Mouse (Mus musculus): ENCODE measurements around the gene E2f6. TPM values are rescaled to one million over a fixed set of nuclear protein-coding genes. Genes with fewer than 3 reads are reported as not detected.

E2f6 gene
- polyA plus RNA-seq, 1 experiment from 2014 or later, result 73.9 TPM

GRCm38 (mm10) chr12:16860533-16860932, 49.8 kb downstream of the E2f6 start:
- no peak overlapping the region for H3K9ac ChIP-seq (ENCODE audit: low read length)
- no peaks in the 10 kb centered on the region for H3K27me3 ChIP-seq (ENCODE audit: control insufficient read depth, insufficient read depth, low read length)
- no peaks in the 10 kb centered on the region for H3K36me3 ChIP-seq (ENCODE audit: control insufficient read depth, insufficient read depth, low read length)
- WGBS, result 85% methylated on average over 1 of the region's 1 CpGs
- no peak overlapping the region for H3K4me2 ChIP-seq (ENCODE audit: low read depth)
- no peaks in the 10 kb centered on the region for H3K9me3 ChIP-seq (ENCODE audit: control insufficient read depth, low read length)
- no peak overlapping the region for H3K4me3 ChIP-seq (ENCODE audit: low read depth, low read length)
- no peaks in the 10 kb centered on the region for H3K4me1 ChIP-seq (ENCODE audit: control insufficient read depth, insufficient read depth, low read length)
- no peak for ATAC-seq (ENCODE audit: insufficient read depth, low FRiP score, low TSS enrichment)
- DNase-seq (ENCODE audit: low spot score), result no peak
- no peak overlapping the region for H3K27ac ChIP-seq (ENCODE audit: low read depth, low read length)

GRCm38 (mm10) chr12:16860961-16861360, 50.2 kb downstream of the E2f6 start:
- Histone ChIP-seq H3K27me3 (ENCODE audit: control insufficient read depth, insufficient read depth, low read length) (no peaks in the 10 kb centered on the region), H3K36me3 (ENCODE audit: control insufficient read depth, insufficient read depth, low read length) (no peaks in the 10 kb centered on the region), H3K4me3 (ENCODE audit: low read depth, low read length) (no peak overlapping the region), H3K4me1 (ENCODE audit: control insufficient read depth, insufficient read depth, low read length) (no peaks in the 10 kb centered on the region), H3K9ac (ENCODE audit: low read length) (no peak overlapping the region), H3K9me3 (ENCODE audit: control insufficient read depth, low read length) (no peaks in the 10 kb centered on the region), H3K27ac (ENCODE audit: low read depth, low read length) (no peak overlapping the region), H3K4me2 (ENCODE audit: low read depth) (no peak overlapping the region)
- 87% methylated on average over 3 of the region's 3 CpGs for WGBS
- no peak for DNase-seq (ENCODE audit: low spot score)
- ATAC-seq (ENCODE audit: insufficient read depth, low FRiP score, low TSS enrichment), result no peak

- DNase-seq (ENCODE audit: low spot score) (no peak), ATAC-seq (ENCODE audit: insufficient read depth, low FRiP score, low TSS enrichment) (no peak)
- Histone ChIP-seq H3K4me2 (ENCODE audit: low read depth) (no peak overlapping the region), H3K9me3 (ENCODE audit: control insufficient read depth, low read length) (no peaks in the 10 kb centered on the region), H3K4me3 (ENCODE audit: low read depth, low read length) (no peak overlapping the region), H3K9ac (ENCODE audit: low read length) (no peak overlapping the region), H3K4me1 (ENCODE audit: control insufficient read depth, insufficient read depth, low read length) (no peaks in the 10 kb centered on the region), H3K27ac (ENCODE audit: low read depth, low read length) (no peak overlapping the region), H3K36me3 (ENCODE audit: control insufficient read depth, insufficient read depth, low read length) (no peaks in the 10 kb centered on the region), H3K27me3 (ENCODE audit: control insufficient read depth, insufficient read depth, low read length) (no peaks in the 10 kb centered on the region)
- 92% methylated on average over 4 of the region's 4 CpGs for WGBS
Observed at GRCm38 (mm10) chr12:16864477-16864876, 53.7 kb downstream of the E2f6 start.

GRCm38 (mm10) chr12:16865871-16866270, 55.1 kb downstream of the E2f6 start:
- Histone ChIP-seq H3K27me3 (ENCODE audit: control insufficient read depth, insufficient read depth, low read length) (no peaks in the 10 kb centered on the region), H3K9ac (ENCODE audit: low read length) (no peak overlapping the region), H3K4me3 (ENCODE audit: low read depth, low read length) (no peak overlapping the region), H3K4me1 (ENCODE audit: control insufficient read depth, insufficient read depth, low read length) (peaks cover 6% of the 10 kb centered on the region; the same call in 1 of the 2 replicates), H3K9me3 (ENCODE audit: control insufficient read depth, low read length) (no peaks in the 10 kb centered on the region), H3K27ac (ENCODE audit: low read depth, low read length) (no peak overlapping the region), H3K36me3 (ENCODE audit: control insufficient read depth, insufficient read depth, low read length) (no peaks in the 10 kb centered on the region), H3K4me2 (ENCODE audit: low read depth) (no peak overlapping the region)
- 61% methylated on average over 3 of the region's 3 CpGs for WGBS
- DNase-seq (ENCODE audit: low spot score), result no peak
- ATAC-seq (ENCODE audit: insufficient read depth, low FRiP score, low TSS enrichment), result no peak

GRCm38 (mm10) chr12:16866460-16866859, 55.7 kb downstream of the E2f6 start:
- ATAC-seq (ENCODE audit: insufficient read depth, low FRiP score, low TSS enrichment) (no peak), DNase-seq (ENCODE audit: low spot score) (no peak)
- H3K27me3 ChIP-seq (ENCODE audit: control insufficient read depth, insufficient read depth, low read length), result no peaks in the 10 kb centered on the region
- no peak overlapping the region for H3K9ac ChIP-seq (ENCODE audit: low read length)
- H3K4me2 ChIP-seq (ENCODE audit: low read depth), result no peak overlapping the region
- no peaks in the 10 kb centered on the region for H3K9me3 ChIP-seq (ENCODE audit: control insufficient read depth, low read length)
- no peak overlapping the region for H3K27ac ChIP-seq (ENCODE audit: low read depth, low read length)
- WGBS, result 46% methylated on average over 3 of the region's 3 CpGs
- peaks cover 6% of the 10 kb centered on the region; the same call in 1 of the 2 replicates for H3K4me1 ChIP-seq (ENCODE audit: control insufficient read depth, insufficient read depth, low read length)
- H3K4me3 ChIP-seq (ENCODE audit: low read depth, low read length), result no peak overlapping the region
- no peaks in the 10 kb centered on the region for H3K36me3 ChIP-seq (ENCODE audit: control insufficient read depth, insufficient read depth, low read length)

- Histone ChIP-seq H3K9me3 (ENCODE audit: control insufficient read depth, low read length) (no peaks in the 10 kb centered on the region), H3K4me3 (ENCODE audit: low read depth, low read length) (no peak overlapping the region)
- 58% methylated on average over 7 of the region's 7 CpGs for WGBS
Observed at GRCm38 (mm10) chr12:16867306-16867705, 56.5 kb downstream of the E2f6 start.

GRCm38 (mm10) chr12:16868618-16869017, 57.9 kb downstream of the E2f6 start:
- Histone ChIP-seq H3K4me2 (ENCODE audit: low read depth) (no peak overlapping the region), H3K27me3 (ENCODE audit: control insufficient read depth, insufficient read depth, low read length) (no peaks in the 10 kb centered on the region), H3K4me1 (ENCODE audit: control insufficient read depth, insufficient read depth, low read length) (peaks cover 6% of the 10 kb centered on the region; the same call in 1 of the 2 replicates), H3K36me3 (ENCODE audit: control insufficient read depth, insufficient read depth, low read length) (no peaks in the 10 kb centered on the region), H3K9ac (ENCODE audit: low read length) (no peak overlapping the region), H3K4me3 (ENCODE audit: low read depth, low read length) (no peak overlapping the region), H3K9me3 (ENCODE audit: control insufficient read depth, low read length) (no peaks in the 10 kb centered on the region), H3K27ac (ENCODE audit: low read depth, low read length) (no peak overlapping the region)
- ATAC-seq (ENCODE audit: insufficient read depth, low FRiP score, low TSS enrichment), result no peak
- 81% methylated on average over 6 of the region's 6 CpGs for WGBS
- no peak for DNase-seq (ENCODE audit: low spot score)

More at GRCm38 (mm10) chr12:16867306-16867705, 56.5 kb downstream of the E2f6 start:
- H3K27me3 ChIP-seq (ENCODE audit: control insufficient read depth, insufficient read depth, low read length), result no peaks in the 10 kb centered on the region
- ATAC-seq (ENCODE audit: insufficient read depth, low FRiP score, low TSS enrichment) (no peak), DNase-seq (ENCODE audit: low spot score) (no peak)
- no peak overlapping the region for H3K27ac ChIP-seq (ENCODE audit: low read depth, low read length)
- no peak overlapping the region for H3K9ac ChIP-seq (ENCODE audit: low read length)
- H3K36me3 ChIP-seq (ENCODE audit: control insufficient read depth, insufficient read depth, low read length), result no peaks in the 10 kb centered on the region
- H3K4me2 ChIP-seq (ENCODE audit: low read depth), result no peak overlapping the region
- H3K4me1 ChIP-seq (ENCODE audit: control insufficient read depth, insufficient read depth, low read length), result peaks cover 6% of the 10 kb centered on the region; the same call in 1 of the 2 replicates

- H3K36me3 ChIP-seq (ENCODE audit: control insufficient read depth, insufficient read depth, low read length), result no peaks in the 10 kb centered on the region
- ATAC-seq (ENCODE audit: insufficient read depth, low FRiP score, low TSS enrichment), result no peak
- H3K27ac ChIP-seq (ENCODE audit: low read depth, low read length), result no peak overlapping the region
- 76% methylated on average over 8 of the region's 8 CpGs for WGBS
- no peak for DNase-seq (ENCODE audit: low spot score)
- H3K4me2 ChIP-seq (ENCODE audit: low read depth), result no peak overlapping the region
- H3K4me3 ChIP-seq (ENCODE audit: low read depth, low read length), result no peak overlapping the region
- H3K27me3 ChIP-seq (ENCODE audit: control insufficient read depth, insufficient read depth, low read length), result no peaks in the 10 kb centered on the region
- peaks cover 6% of the 10 kb centered on the region; the same call in 1 of the 2 replicates for H3K4me1 ChIP-seq (ENCODE audit: control insufficient read depth, insufficient read depth, low read length)
- H3K9ac ChIP-seq (ENCODE audit: low read length), result no peak overlapping the region; the same call in 1 of the 2 replicates
- no peaks in the 10 kb centered on the region for H3K9me3 ChIP-seq (ENCODE audit: control insufficient read depth, low read length)
Observed at GRCm38 (mm10) chr12:16869091-16869778, 58.5 kb downstream of the E2f6 start.

GRCm38 (mm10) chr12:16869870-16870404, 59.2 kb downstream of the E2f6 start:
- Histone ChIP-seq H3K27ac (ENCODE audit: low read depth, low read length) (0 out of 2 replicates have a peak overlapping the region, but pooled peaks have one; percentile 27), H3K36me3 (ENCODE audit: control insufficient read depth, insufficient read depth, low read length) (no peaks in the 10 kb centered on the region), H3K9ac (ENCODE audit: low read length) (no peak overlapping the region), H3K4me3 (ENCODE audit: low read depth, low read length) (no peak overlapping the region), H3K4me1 (ENCODE audit: control insufficient read depth, insufficient read depth, low read length) (peaks cover 6% of the 10 kb centered on the region; the same call in 1 of the 2 replicates), H3K9me3 (ENCODE audit: control insufficient read depth, low read length) (no peaks in the 10 kb centered on the region), H3K27me3 (ENCODE audit: control insufficient read depth, insufficient read depth, low read length) (no peaks in the 10 kb centered on the region), H3K4me2 (ENCODE audit: low read depth) (no peak overlapping the region)
- WGBS, result 63% methylated on average over 9 of the region's 9 CpGs
- ATAC-seq (ENCODE audit: insufficient read depth, low FRiP score, low TSS enrichment), result no peak
- DNase-seq (ENCODE audit: low spot score), result no peak

Measured in neural tube, embryonic 11.5 days (tissue).